Mouse (Mus musculus): ENCODE measurements around the gene Olfr878. TPM values are rescaled to one million over a fixed set of nuclear protein-coding genes. Genes with fewer than 3 reads are reported as not detected.

Olfr878 gene
- polyA plus RNA-seq (2021; fragmentation: Nextera tagmentation), result not detected in 2 replicates
- long read RNA-seq, experiment 1, result 0 reads
- long read RNA-seq, experiment 2, result 0 reads

GRCm38 (mm10) chr9:37917540-37917939, at the start of gene Olfr878:
Olfr878 (plus strand) TSS chr9:37917840.

GRCm38 (mm10) chr9:37896661-37897060, 21.0 kb upstream of the Olfr878 start, which contains the start of gene Olfr145:
Olfr145 (plus strand) TSS chr9:37896724.

Other genes with a start within 250 kb of the Olfr878 start
- not detected in 2 replicates for gene Panx3, start 248.6 kb upstream of the Olfr878 start, polyA plus RNA-seq (2021; fragmentation: Nextera tagmentation)
- not detected in 2 replicates for gene Olfr160, start 201.6 kb upstream of the Olfr878 start, polyA plus RNA-seq (2021; fragmentation: Nextera tagmentation)
- gene Olfr874, start 172.7 kb upstream of the Olfr878 start, polyA plus RNA-seq (2021; fragmentation: Nextera tagmentation), result not detected in 2 replicates
- gene Olfr875, start 146.0 kb upstream of the Olfr878 start, polyA plus RNA-seq (2021; fragmentation: Nextera tagmentation), result not detected in 2 replicates
- gene Olfr876, start 114.8 kb upstream of the Olfr878 start, polyA plus RNA-seq (2021; fragmentation: Nextera tagmentation), result not detected in 2 replicates
- not detected in 2 replicates for gene Olfr877, start 63.6 kb upstream of the Olfr878 start, polyA plus RNA-seq (2021; fragmentation: Nextera tagmentation)
- gene Olfr145, start 21.1 kb upstream of the Olfr878 start, polyA plus RNA-seq (2021; fragmentation: Nextera tagmentation), result not detected in 2 replicates
- gene Olfr881, start 74.0 kb downstream of the Olfr878 start, polyA plus RNA-seq (2021; fragmentation: Nextera tagmentation), result not detected in 2 replicates
- gene Olfr883, start 108.0 kb downstream of the Olfr878 start, polyA plus RNA-seq (2021; fragmentation: Nextera tagmentation), result not detected in 2 replicates
- gene Olfr884, start 128.7 kb downstream of the Olfr878 start, polyA plus RNA-seq (2021; fragmentation: Nextera tagmentation), result not detected in 2 replicates
- not detected in 2 replicates for gene Olfr885, start 143.5 kb downstream of the Olfr878 start, polyA plus RNA-seq (2021; fragmentation: Nextera tagmentation)
- not detected in 2 replicates for gene Olfr887, start 166.2 kb downstream of the Olfr878 start, polyA plus RNA-seq (2021; fragmentation: Nextera tagmentation)
- gene Olfr888, start 190.3 kb downstream of the Olfr878 start, polyA plus RNA-seq (2021; fragmentation: Nextera tagmentation), result not detected in 2 replicates
- gene Olfr889, start 197.4 kb downstream of the Olfr878 start, polyA plus RNA-seq (2021; fragmentation: Nextera tagmentation), result 0.15 TPM in 2 replicates
- gene Olfr890, start 224.7 kb downstream of the Olfr878 start, polyA plus RNA-seq (2021; fragmentation: Nextera tagmentation), result not detected in 2 replicates

All from layer of hippocampus, adult 6 months (tissue).